Mouse (Mus musculus) embryo, embryonic 10.5 days (tissue): Measurements from ENCODE around the gene Tmprss7.
A peak's percentile ranks its signal among the peaks of the same experiment; 100 is the strongest.

Experiments used
- DNase-seq: peaks from one replicate; pipeline ENCODE4 v3.0.0-alpha.2; 2015; ENCODE audit warnings: low spot score

Tmprss7 gene

DNA sequence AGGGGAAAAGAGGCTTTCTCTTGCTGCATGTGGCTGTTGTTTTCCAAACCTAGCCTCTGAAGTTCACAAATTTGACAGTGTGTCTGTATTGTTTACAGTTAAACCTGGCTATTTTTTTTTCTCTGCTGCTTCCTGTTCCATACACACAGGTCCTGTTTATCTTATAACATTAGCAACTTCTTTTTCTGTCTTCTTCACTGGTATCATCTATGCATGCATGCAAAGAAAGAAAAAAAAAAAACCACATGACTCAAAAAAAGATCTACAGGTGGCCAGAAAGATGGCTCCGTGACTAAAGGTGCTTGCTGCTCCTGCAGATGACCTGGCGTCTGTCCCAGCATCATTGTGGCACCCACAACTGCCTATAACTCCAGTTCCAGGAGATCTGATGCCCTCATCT lies 68.1 kb downstream of the Tmprss7 start:
- no peak for DNase-seq

DNA sequence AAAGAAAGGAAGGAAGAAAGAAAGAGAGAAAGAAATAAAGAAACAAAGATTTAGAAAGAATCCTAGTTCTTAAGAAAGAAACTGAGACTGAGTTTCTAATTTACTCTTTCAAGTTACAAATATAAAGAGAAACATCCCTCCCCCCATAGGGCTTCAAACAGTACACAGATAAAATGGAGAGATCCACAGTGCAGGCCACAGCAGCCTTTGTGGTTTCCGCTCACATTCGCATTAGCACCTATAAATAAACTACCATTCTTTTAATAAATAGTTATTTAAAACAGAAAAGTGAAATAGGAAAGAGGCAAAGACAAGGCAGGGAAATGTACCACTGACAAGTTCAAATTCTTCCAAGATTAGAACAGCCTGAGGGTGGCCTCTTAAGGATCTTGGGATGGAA lies 68.7 kb downstream of the Tmprss7 start:
- no peak for DNase-seq

DNA sequence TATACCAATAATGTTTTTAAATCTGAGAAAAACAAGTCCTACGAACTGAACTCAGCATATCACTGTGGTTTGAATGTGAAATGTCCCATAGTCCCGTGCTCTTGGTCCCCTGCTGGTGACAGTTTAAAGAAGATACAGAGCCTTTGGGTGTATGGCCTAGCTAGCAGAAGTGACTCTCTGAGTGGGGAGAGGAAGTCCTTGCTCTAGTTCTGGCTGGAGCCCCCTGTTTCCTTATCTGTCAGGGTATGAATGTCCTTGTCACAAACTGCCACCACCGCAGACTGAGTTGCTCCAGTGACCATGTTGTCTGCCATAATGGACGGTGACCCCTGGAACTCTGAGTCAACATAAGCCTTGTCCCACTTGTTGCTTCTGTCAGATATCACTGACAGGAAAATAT lies 70.2 kb downstream of the Tmprss7 start:
- no peak for DNase-seq

GRCm38 (mm10) chr16:45619751-45620375 lies 73.6 kb downstream of the Tmprss7 start:
- DNase-seq: no peak

DNA sequence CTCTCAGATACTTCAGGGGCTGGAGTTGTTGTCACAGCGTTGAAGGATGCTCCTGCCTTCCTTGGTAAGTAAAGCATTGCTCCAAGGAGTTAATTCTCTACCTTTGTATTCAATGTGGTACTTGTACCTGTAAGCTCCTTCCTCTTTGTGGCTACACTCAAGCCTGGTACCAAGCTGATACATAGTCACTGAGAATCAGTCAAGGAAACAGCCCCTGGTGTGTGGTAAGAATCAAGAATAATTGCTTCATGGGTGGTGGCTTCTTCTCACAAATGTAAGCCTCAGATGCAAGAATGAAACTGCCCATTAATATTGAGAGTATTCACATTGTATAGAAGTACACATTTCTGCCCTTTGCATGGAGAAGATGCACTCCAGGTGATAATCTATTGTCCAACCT lies 77.5 kb downstream of the Tmprss7 start:
- DNase-seq: no peak

DNA sequence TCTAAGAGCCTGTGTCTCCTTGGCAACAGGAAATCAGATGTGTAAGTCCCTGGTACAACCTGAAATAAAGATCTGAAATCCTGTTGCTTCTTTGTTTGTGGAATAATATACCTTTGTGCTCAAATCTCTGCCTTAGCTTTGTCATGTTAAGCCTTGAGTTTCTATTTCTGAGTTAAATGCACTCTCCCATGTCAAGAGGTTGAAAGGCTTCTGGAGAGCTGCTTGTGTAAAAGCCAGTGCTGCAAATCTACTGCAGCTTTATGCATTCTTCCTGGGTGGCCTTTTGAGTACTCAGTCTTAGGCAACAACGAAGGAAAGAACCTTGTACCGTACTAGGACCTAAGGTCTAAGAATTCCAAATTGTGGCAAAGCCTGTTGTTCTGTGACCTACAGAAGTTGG lies 80.2 kb downstream of the Tmprss7 start:
- DNase-seq: no peak

- no peak for DNase-seq
Observed at GRCm38 (mm10) chr16:45610267-45610666, 83.2 kb downstream of the Tmprss7 start, which contains the start of gene Gcsam. Gene Gcsam, plus strand, starts transcription at chr16:45610380.

GRCm38 (mm10) chr16:45609300-45609699 lies 84.2 kb downstream of the Tmprss7 start:
- DNase-seq: peak; percentile 46

DNA sequence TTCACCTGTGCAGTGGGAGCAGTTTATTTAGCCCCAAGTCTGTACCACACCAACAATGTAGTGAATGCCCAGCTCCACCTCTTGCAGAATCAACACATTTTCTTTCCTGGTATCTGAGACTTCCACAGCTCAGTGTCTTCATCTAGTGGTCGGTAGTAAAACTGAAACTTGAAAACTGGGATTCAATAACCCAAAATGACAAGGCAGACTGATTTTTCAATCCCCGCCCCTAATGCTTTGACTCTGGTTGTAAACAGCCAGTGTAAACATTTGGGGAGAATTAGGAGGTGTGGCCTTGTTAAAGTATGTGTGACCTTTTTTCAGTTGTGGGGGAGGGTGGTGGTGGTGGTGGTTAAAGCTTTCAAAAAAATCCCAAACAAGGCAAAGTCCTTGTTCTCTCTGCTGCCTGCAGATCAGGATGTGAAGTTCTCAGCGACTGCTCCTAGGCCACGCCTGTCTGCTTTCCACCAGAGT lies 84.9 kb downstream of the Tmprss7 start:
- peak; percentile 21 for DNase-seq
